Mouse (Mus musculus) CH12.LX (cell line): ENCODE data around the gene Naa38. TPM values are rescaled to one million over a fixed set of nuclear protein-coding genes. Genes with fewer than 3 reads are reported as not detected.
A peak's percentile ranks its signal among the peaks of the same experiment; 100 is the strongest.

ENCODE experiments used
- DNase-seq: peaks from one replicate; pipeline ENCODE4 v3.0.0-alpha.2; 2013; ENCODE audit errors: extremely low read depth
- H3K27ac ChIP-seq: 2 replicates; pipeline ENCODE4 v1.5.1; 2012; ENCODE audit warnings: low read depth, mild to moderate bottlenecking, control low read depth, moderate library complexity; ENCODE audit not compliant: insufficient read depth
- H3K27me3 ChIP-seq: replicated peaks from 2 replicates; pipeline ENCODE3; 2012; ENCODE audit warnings: inconsistent platforms
- H3K36me3 ChIP-seq, 2 experiments: replicated peaks in 1 of 2; 2 replicates each; pipeline versions ENCODE3 to v1.6.1; 2012; ENCODE audit warnings: inconsistent platforms in 1 of 2, low read length in 1 of 2, mild to moderate bottlenecking in 1 of 2, mixed read lengths in 1 of 2, moderate library complexity in 1 of 2; ENCODE audit not compliant: control insufficient read depth in 1 of 2, insufficient read depth in 1 of 2
- H3K4me1 ChIP-seq, 2 experiments: 2 replicates each; pipeline ENCODE4 v1.6.1; 2012; ENCODE audit warnings: inconsistent platforms in 1 of 2, moderate library complexity in 1 of 2; ENCODE audit not compliant: insufficient read depth in 2 of 2, control insufficient read depth in 1 of 2
- H3K4me2 ChIP-seq: 2 replicates; pipeline ENCODE4 v1.6.1; 2012; ENCODE audit warnings: low read depth, mild to moderate bottlenecking, control low read depth; ENCODE audit not compliant: poor library complexity, insufficient read depth, severe bottlenecking
- H3K4me3 ChIP-seq, 3 experiments: fragments of 150-350 bp in 1 of 3; sonication (generic) in 1 of 3; replicated peaks in 1 of 3; 2 replicates each; pipeline versions ENCODE3 to v1.5.1; 2011 to 2012; ENCODE audit warnings: low read depth in 2 of 3, low read length in 2 of 3, mild to moderate bottlenecking in 2 of 3, moderate library complexity in 2 of 3, control low read depth in 1 of 3, improper control_type of control experiment in 1 of 3, inconsistent platforms in 1 of 3, mixed read lengths in 1 of 3; ENCODE audit not compliant: poor library complexity in 1 of 3
- H3K79me2 ChIP-seq: replicated peaks from 2 replicates; pipeline ENCODE4 v1.6.1; 2012; ENCODE audit warnings: mild to moderate bottlenecking, moderate library complexity; ENCODE audit not compliant: control insufficient read depth, poor library complexity, insufficient read depth, severe bottlenecking; ENCODE audit errors: extremely low read depth
- H3K9ac ChIP-seq: 2 replicates; pipeline ENCODE4 v1.6.1; 2012; ENCODE audit warnings: low read depth, mild to moderate bottlenecking, control low read depth, moderate library complexity; ENCODE audit not compliant: insufficient read depth
- H3K9me3 ChIP-seq: replicated peaks from 2 replicates; pipeline ENCODE3; 2012; ENCODE audit warnings: low read length, inconsistent platforms, mixed read lengths
- BHLHE40 ChIP-seq: IDR thresholded peaks from 2 replicates; pipeline ENCODE4 v1.6.1; 2011; ENCODE audit warnings: mild to moderate bottlenecking, low read depth, low read length, improper control_type of control experiment
- CHD1 ChIP-seq: IDR thresholded peaks from 2 replicates; pipeline ENCODE4 v1.6.1; 2012; ENCODE audit warnings: low read depth, low read length, improper control_type of control experiment, inconsistent platforms
- CHD2 ChIP-seq: IDR thresholded peaks from 2 replicates; pipeline ENCODE4 v1.6.1; 2011; ENCODE audit warnings: low read length, improper control_type of control experiment
- ELF1 ChIP-seq: IDR thresholded peaks from 2 replicates; pipeline ENCODE4 v1.6.1; 2014; ENCODE audit warnings: low read depth, mild to moderate bottlenecking, inconsistent platforms, low read length, improper control_type of control experiment
- EP300 ChIP-seq: IDR thresholded peaks from 2 replicates; pipeline ENCODE4 v1.6.1; 2011; ENCODE audit warnings: low read length, improper control_type of control experiment
- ETS1 ChIP-seq: conservative IDR thresholded peaks from 2 replicates; pipeline ENCODE4 v1.6.1; 2012; ENCODE audit warnings: low read depth, mild to moderate bottlenecking, inconsistent platforms, low read length, improper control_type of control experiment, moderate library complexity
- GABPA ChIP-seq: IDR thresholded peaks from 2 replicates; pipeline ENCODE4 v1.6.1; 2012; ENCODE audit warnings: low read depth, low read length, improper control_type of control experiment, inconsistent platforms; ENCODE audit not compliant: insufficient replicate concordance
- IRF4 ChIP-seq: IDR thresholded peaks from 2 replicates; pipeline ENCODE4 v1.6.1; 2014; ENCODE audit warnings: low read depth, mild to moderate bottlenecking, inconsistent platforms, low read length, improper control_type of control experiment
- JUN ChIP-seq: IDR thresholded peaks from 2 replicates; pipeline ENCODE4 v1.6.1; 2011; ENCODE audit warnings: low read depth, mild to moderate bottlenecking, low read length, improper control_type of control experiment, moderate library complexity; ENCODE audit not compliant: insufficient read depth
- KAT2A ChIP-seq: IDR thresholded peaks from 2 replicates; pipeline ENCODE4 v1.6.1; 2012; ENCODE audit warnings: low read length, improper control_type of control experiment, inconsistent platforms; ENCODE audit not compliant: insufficient replicate concordance
- MAZ ChIP-seq: IDR thresholded peaks from 2 replicates; pipeline ENCODE4 v1.6.1; 2012; ENCODE audit warnings: low read depth, mild to moderate bottlenecking, inconsistent platforms, low read length, improper control_type of control experiment, moderate library complexity
- MEF2A ChIP-seq: IDR thresholded peaks from 2 replicates; pipeline ENCODE4 v1.6.1; 2014; ENCODE audit warnings: low read depth, mild to moderate bottlenecking, inconsistent platforms, low read length, improper control_type of control experiment, borderline replicate concordance
- MXI1 ChIP-seq: IDR thresholded peaks from 2 replicates; pipeline ENCODE4 v1.6.1; 2011; ENCODE audit warnings: mild to moderate bottlenecking, low read depth, low read length, improper control_type of control experiment
- NELFE ChIP-seq: IDR thresholded peaks from 2 replicates; pipeline ENCODE4 v1.6.1; 2011; ENCODE audit warnings: low read depth, low read length, improper control_type of control experiment
- PAX5 ChIP-seq: IDR thresholded peaks from 2 replicates; pipeline ENCODE4 v1.6.1; 2012; ENCODE audit warnings: low read length, inconsistent platforms, mixed read lengths
- POLR2AphosphoS2 ChIP-seq: IDR thresholded peaks from 2 replicates; pipeline ENCODE4 v1.6.1; 2011; ENCODE audit warnings: low read depth, low read length, improper control_type of control experiment
- SIN3A ChIP-seq: IDR thresholded peaks from 2 replicates; pipeline ENCODE4 v1.6.1; 2012; ENCODE audit warnings: low read length, improper control_type of control experiment, inconsistent platforms
- TBP ChIP-seq: conservative IDR thresholded peaks from 2 replicates; pipeline ENCODE4 v1.6.1; 2011; ENCODE audit warnings: low read depth, low read length, improper control_type of control experiment
- ZC3H11A ChIP-seq: IDR thresholded peaks from 2 replicates; pipeline ENCODE4 v1.6.1; 2012; ENCODE audit warnings: low read depth, mild to moderate bottlenecking, inconsistent platforms, low read length, improper control_type of control experiment
- ZKSCAN1 ChIP-seq: IDR thresholded peaks from 2 replicates; pipeline ENCODE4 v1.6.1; 2012; ENCODE audit warnings: low read depth, inconsistent platforms, low read length, improper control_type of control experiment, borderline replicate concordance
- ZMIZ1 ChIP-seq: IDR thresholded peaks from 2 replicates; pipeline ENCODE4 v1.6.1; 2012; ENCODE audit warnings: low read depth, mild to moderate bottlenecking, inconsistent platforms, low read length, improper control_type of control experiment
- ZNF384 ChIP-seq: IDR thresholded peaks from 2 replicates; pipeline ENCODE4 v1.6.1; 2012; ENCODE audit warnings: low read depth, low read length, improper control_type of control experiment, inconsistent platforms
- dilution Hi-C: fragments of 300-500 bp; cut with MboI; formaldehyde crosslinking; loops from 2 replicates; pipeline ENCODE4 v1.14.3; 2020; ENCODE audit warnings: low sequenced_read_pairs; ENCODE audit not compliant: extremely low pct_unique_long_range_greater_than_20kb, extremely low pct_ligation_motif_present
- in situ Hi-C: fragments of 300-500 bp; cut with MboI; formaldehyde crosslinking; loops from 3 replicates; pipeline ENCODE4 v1.14.3; 2019; ENCODE audit warnings: low sequenced_read_pairs, low pct_ligation_motif_present, low pct_unique_long_range_greater_than_20kb, mixed read lengths
- polyA plus RNA-seq: library from polyadenylated mRNA; unstranded; fragments of >175 nt; gene quantifications from 2 replicates; pipeline ENCODE4 v1.2.1, GENCODE M21; 2012; ENCODE audit warnings: low read depth; ENCODE audit not compliant: insufficient read length
- total RNA-seq, 2 experiments: library from RNA; depleted of rRNA; stranded (reverse); fragments of 300-350 nt in 1 of 2; fragments of >200 nt in 1 of 2; gene quantifications; 2 replicates each; pipeline ENCODE4 v1.2.3; 2012 to 2014

Naa38 gene
- total and polyA plus RNA-seq, 3 experiments = 153 to 201 (median 193) TPM

DNA sequence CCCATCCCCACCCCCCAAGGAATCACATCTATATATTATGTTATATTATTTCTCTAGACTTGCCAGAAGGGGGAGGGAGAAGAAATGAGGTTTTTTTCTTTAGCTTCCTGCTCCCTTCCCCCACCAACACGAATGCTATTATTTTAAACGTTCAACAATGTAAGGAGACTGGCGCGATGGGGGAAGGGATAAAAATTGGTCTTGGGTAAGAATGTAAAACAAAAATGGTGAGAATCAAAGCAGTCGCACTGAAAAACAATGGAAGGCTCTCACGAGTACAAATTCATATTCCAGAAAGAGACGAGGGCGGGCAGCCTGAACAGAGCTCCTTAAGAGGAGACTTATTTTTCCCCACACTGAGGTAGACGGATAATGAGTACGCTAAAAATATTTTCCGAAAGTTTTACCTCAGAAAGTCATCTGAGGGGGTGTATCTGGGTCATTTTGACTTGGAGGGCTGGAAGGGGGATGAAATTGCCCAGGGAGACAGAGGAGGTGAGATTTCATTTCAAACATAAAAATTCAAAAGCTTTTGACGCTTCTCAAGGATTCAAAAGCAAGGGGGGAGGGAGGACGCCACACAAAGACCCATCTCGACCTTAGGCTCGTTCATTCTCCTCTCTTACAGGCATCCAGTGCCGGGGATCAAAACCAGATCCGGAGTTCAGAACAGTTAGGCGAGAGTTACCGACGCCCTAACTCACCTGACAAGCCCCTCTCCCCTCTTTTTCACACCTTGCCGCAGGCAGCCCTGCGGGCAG is 28.3 kb upstream of the Naa38 start:
- Histone ChIP-seq H3K27me3 (no peaks in the 10 kb centered on the region), H3K36me3 (peaks cover 5 to 39% of the 10 kb centered on the region in 2 experiments), H3K9me3 (no peaks in the 10 kb centered on the region), H3K9ac (peak overlapping the region; percentile 100), H3K4me1 (peaks cover 7 to 43% of the 10 kb centered on the region in 2 experiments), H3K27ac (peak overlapping the region; percentile 16; the same call in 1 of the 2 replicates), H3K4me3 (peak overlapping the region; percentile 76 to 84 (median 78)), H3K4me2 (peak overlapping the region; percentile 96), H3K79me2 (peaks cover 3% of the 10 kb centered on the region; the same call in 1 of the 2 replicates)
- in situ Hi-C loops = loop anchor here (5.0 kb wide), 2 partner anchors 35 to 100 kb away; no protein-coding TSS in a partner anchor
- no peak for DNase-seq
- TF ChIP-seq CHD2 (peak; percentile 95), JUN (no peak), KAT2A (no peak), MAZ (0 out of 2 replicates have a peak, but pooled peaks have one; percentile 21), ETS1 (peak; percentile 24; the same call in 1 of the 2 replicates), NELFE (no peak), BHLHE40 (no peak; the same call in 1 of the 2 replicates), IRF4 (no peak), ZC3H11A (no peak), ELF1 (no peak; the same call in 1 of the 2 replicates), ZNF384 (no peak), TBP (peak; percentile 41; the same call in 1 of the 2 replicates), PAX5 (no peak), MXI1 (peak; percentile 20; the same call in 1 of the 2 replicates), SIN3A (peak; percentile 69; the same call in 1 of the 2 replicates), POLR2AphosphoS2 (no peak), EP300 (no peak), ZKSCAN1 (no peak), CHD1 (no peak; the same call in 1 of the 2 replicates), GABPA (no peak), ZMIZ1 (no peak), MEF2A (0 out of 2 replicates have a peak, but pooled peaks have one; percentile 8)
- dilution Hi-C loops = no loop called here
